ENCODE assay signal across 14 mouse cellular contexts in genomic region chr8:95396752-95397151, GRCm38 (mm10). TPM values are rescaled to one million over a fixed set of nuclear protein-coding genes. Genes with fewer than 3 reads are reported as not detected.
DNase-seq lines count a peak whose midpoint lies in the region; ATAC-seq lines count a peak whose summit lies in the region.
"Had no signal": no experiment of that assay in that cellular context is flagged by ENCODE, and none has a peak within 500 bp of the region (broad histone marks: within the 10 kb centered on the region; RNA-seq: fewer than 3 reads in every experiment).

No protein-coding gene starts in this region.

- H3K4me2 ChIP-seq in midbrain, embryonic 11.5 days = no peak overlapping the region
- H3K4me2 ChIP-seq in midbrain, embryonic 13.5 days (replicated peaks) = no peak overlapping the region
- no peak overlapping the region for H3K4me2 ChIP-seq in heart, embryonic 14.5 days (ENCODE audit: low read length)
- H3K4me2 ChIP-seq: liver, embryonic 15.5 days had no signal

- no peak for DNase-seq in heart, embryonic 10.5 days (ENCODE audit: low spot score)
- DNase-seq in heart, adult 8-10 months (ENCODE audit: low spot score) = no peak
- DNase-seq in midbrain, embryonic 11.5 days (ENCODE audit: low spot score, missing footprints) = peak; percentile 60
- peak; percentile 92 for DNase-seq in retina, postnatal 1 day
- no peak for DNase-seq in right cerebral cortex, postnatal 14 days
- no peak for DNase-seq in MN1 (ENCODE audit: low spot score)
- DNase-seq: cerebellum, adult 9-10 months; gastrocnemius, postnatal 25 days; kidney, adult 9 months had no signal

- H3K9me3 ChIP-seq in heart, embryonic 10.5 days = no peaks in the 10 kb centered on the region
- H3K9me3 ChIP-seq in midbrain, embryonic 11.5 days (ENCODE audit: control insufficient read depth, low read length) = no peaks in the 10 kb centered on the region
- H3K9me3 ChIP-seq in midbrain, embryonic 13.5 days = no peaks in the 10 kb centered on the region
- H3K9me3 ChIP-seq in heart, embryonic 14.5 days (ENCODE audit: control insufficient read depth, low read length) = no peaks in the 10 kb centered on the region
- H3K9me3 ChIP-seq: liver, embryonic 15.5 days had no signal

- no peak overlapping the region for H3K4me3 ChIP-seq in heart, embryonic 10.5 days
- H3K4me3 ChIP-seq in midbrain, embryonic 11.5 days (ENCODE audit: low read depth, low read length) = no peak overlapping the region
- no peak overlapping the region for H3K4me3 ChIP-seq in midbrain, embryonic 13.5 days (replicated peaks)
- no peak overlapping the region for H3K4me3 ChIP-seq in heart, embryonic 14.5 days (ENCODE audit: control insufficient read depth in 1 of 2, insufficient read depth in 1 of 2, low read depth in 1 of 2, low read length in 2 of 2)
- H3K4me3 ChIP-seq: liver, embryonic 15.5 days had no signal

- WGBS in heart, embryonic 10.5 days = 34% methylated on average over 11 of the region's 11 CpGs
- WGBS in midbrain, embryonic 11.5 days = 73% methylated on average over 11 of the region's 11 CpGs
- WGBS in midbrain, embryonic 13.5 days = 74% methylated on average over 11 of the region's 11 CpGs
- 35% methylated on average over 11 of the region's 11 CpGs for WGBS in heart, embryonic 14.5 days

- no peaks in the 10 kb centered on the region for H3K36me3 ChIP-seq in heart, embryonic 10.5 days
- H3K36me3 ChIP-seq in midbrain, embryonic 11.5 days (ENCODE audit: control insufficient read depth, insufficient read depth, low read length) = no peaks in the 10 kb centered on the region
- H3K36me3 ChIP-seq in midbrain, embryonic 13.5 days = no peaks in the 10 kb centered on the region
- no peaks in the 10 kb centered on the region for H3K36me3 ChIP-seq in heart, embryonic 14.5 days (ENCODE audit: control insufficient read depth, insufficient read depth, low read length)
- H3K36me3 ChIP-seq: liver, embryonic 15.5 days had no signal

- no peak for ATAC-seq in midbrain, embryonic 11.5 days (ENCODE audit: low FRiP score)
- no peak for ATAC-seq in midbrain, embryonic 13.5 days
- ATAC-seq in heart, embryonic 14.5 days (ENCODE audit: insufficient number of reproducible peaks, insufficient read depth, low FRiP score, low read depth) = no peak
- ATAC-seq: CD4-positive, CD25-positive, alpha-beta regulatory T cell, adult 4 months had no signal

- peak overlapping the region; percentile 76 for H3K27ac ChIP-seq in heart, embryonic 10.5 days
- no peak overlapping the region for H3K27ac ChIP-seq in midbrain, embryonic 11.5 days (ENCODE audit: low read depth, low read length)
- no peak overlapping the region for H3K27ac ChIP-seq in midbrain, embryonic 13.5 days
- H3K27ac ChIP-seq in heart, embryonic 14.5 days (replicated peaks in 1 of 2; ENCODE audit: control insufficient read depth in 1 of 2, insufficient read depth in 1 of 2, low read depth in 2 of 2, low read length in 2 of 2) = peak overlapping the region; percentile 46 to 59; a peak in 3 of 4 replicates
- H3K27ac ChIP-seq: liver, embryonic 15.5 days had no signal

- no peak overlapping the region for H3K9ac ChIP-seq in midbrain, embryonic 11.5 days (ENCODE audit: low read length)
- no peak overlapping the region for H3K9ac ChIP-seq in midbrain, embryonic 13.5 days (replicated peaks)
- H3K9ac ChIP-seq in heart, embryonic 14.5 days (ENCODE audit: low read length) = no peak overlapping the region
- H3K9ac ChIP-seq: liver, embryonic 15.5 days had no signal

- H3K4me1 ChIP-seq in heart, embryonic 10.5 days = peaks cover 53% of the 10 kb centered on the region
- H3K4me1 ChIP-seq in midbrain, embryonic 11.5 days (ENCODE audit: control insufficient read depth, insufficient read depth, low read length) = peaks cover 7% of the 10 kb centered on the region; the same call in 1 of the 2 replicates
- H3K4me1 ChIP-seq in midbrain, embryonic 13.5 days (replicated peaks) = peaks cover 15% of the 10 kb centered on the region; the same call in 1 of the 2 replicates
- H3K4me1 ChIP-seq in heart, embryonic 14.5 days (ENCODE audit: control insufficient read depth in 2 of 2, insufficient read depth in 2 of 2, low read length in 2 of 2) = peaks cover 38 to 41% of the 10 kb centered on the region in 2 experiments

- H3K27me3 ChIP-seq in heart, embryonic 10.5 days (ENCODE audit: insufficient read depth, poor library complexity, severe bottlenecking) = no peaks in the 10 kb centered on the region; the same call in 1 of the 2 replicates
- H3K27me3 ChIP-seq in midbrain, embryonic 11.5 days (ENCODE audit: control insufficient read depth, insufficient read depth, low read length) = no peaks in the 10 kb centered on the region
- H3K27me3 ChIP-seq in midbrain, embryonic 13.5 days = no peaks in the 10 kb centered on the region
- no peaks in the 10 kb centered on the region for H3K27me3 ChIP-seq in heart, embryonic 14.5 days (ENCODE audit: control insufficient read depth, insufficient read depth, low read length)
- H3K27me3 ChIP-seq: liver, embryonic 15.5 days had no signal

RNA-seq across cellular contexts. Expression of gene Cfap20, which starts 37.9 kb away (rescaled TPM):
- polyA plus RNA-seq in heart, embryonic 10.5 days (2016; fragmentation: Nextera tagmentation; extraction: Ambion mirVana) = 126 and 129 TPM in 2 replicates
- 10 to 100 TPM; 19.8 to 24.3 (median 20.8) TPM for total RNA-seq in heart, adult 8-10 months (2022)
- 139 and 142 TPM in 2 replicates for polyA plus RNA-seq in midbrain, embryonic 11.5 days (2014; fragmentation: Nextera tagmentation; extraction: Ambion mirVana)
- polyA plus RNA-seq in midbrain, embryonic 13.5 days (2015; fragmentation: Nextera tagmentation; extraction: Ambion mirVana) = 130 and 135 TPM in 2 replicates
- 184 and 195 TPM in 2 replicates for polyA plus RNA-seq in heart, embryonic 14.5 days (2014; fragmentation: Nextera tagmentation; extraction: Ambion mirVana)

RNA-seq across cellular contexts. Expression of gene Mmp15, which starts 44.7 kb away (rescaled TPM):
- 30.9 and 50.2 TPM in 2 replicates for polyA plus RNA-seq in heart, embryonic 10.5 days (2016; fragmentation: Nextera tagmentation; extraction: Ambion mirVana)
- total RNA-seq in heart, adult 8-10 months (2022) = 10 to 100 TPM; 57.6 to 63.2 (median 58.0) TPM
- 11.7 and 13.5 TPM in 2 replicates for polyA plus RNA-seq in midbrain, embryonic 11.5 days (2014; fragmentation: Nextera tagmentation; extraction: Ambion mirVana)
- polyA plus RNA-seq in midbrain, embryonic 13.5 days (2015; fragmentation: Nextera tagmentation; extraction: Ambion mirVana) = 12.1 and 15.3 TPM in 2 replicates
- polyA plus RNA-seq in heart, embryonic 14.5 days (2014; fragmentation: Nextera tagmentation; extraction: Ambion mirVana) = 49.7 and 58.5 TPM in 2 replicates
- total RNA-seq: monocyte, adult 5-6 weeks had no signal

Comparison
In these comparisons a context has a peak if more than half of its experiments do, and no peak if none do; other contexts are left out.
1. DNase-seq: peak in midbrain, embryonic 11.5 days (single experiment) and retina, postnatal 1 day (single experiment); none in heart, embryonic 10.5 days (single experiment), heart, adult 8-10 months (single experiment), right cerebral cortex, postnatal 14 days (single experiment) and MN1 (single experiment).
2. H3K27ac ChIP-seq: peak in heart, embryonic 10.5 days (single experiment) and heart, embryonic 14.5 days (2 of 2); none in midbrain, embryonic 11.5 days (single experiment) and midbrain, embryonic 13.5 days (single experiment).